Mouse (Mus musculus) common myeloid progenitor, adult 5-6 weeks (primary cell): Measurements from ENCODE around the gene Mrps6. TPM values are rescaled to one million over a fixed set of nuclear protein-coding genes. Genes with fewer than 3 reads are reported as not detected.

Experiments
- ATAC-seq: replicated peaks from 2 replicates; pipeline ENCODE4 v1.8.0; 2016; ENCODE audit warnings: low read depth, mild to moderate bottlenecking, moderate TSS enrichment, inconsistent platforms; ENCODE audit not compliant: poor library complexity, severe bottlenecking
- total RNA-seq: library from RNA; stranded (forward); fragments of 200-1000, 187-1606 nt; gene quantifications from 2 replicates; pipeline ENCODE4 v1.2.3, GENCODE M21; 2017

Gene Mrps6
- total RNA-seq, 1 experiment from 2014 or later = 34.8 TPM

DNA sequence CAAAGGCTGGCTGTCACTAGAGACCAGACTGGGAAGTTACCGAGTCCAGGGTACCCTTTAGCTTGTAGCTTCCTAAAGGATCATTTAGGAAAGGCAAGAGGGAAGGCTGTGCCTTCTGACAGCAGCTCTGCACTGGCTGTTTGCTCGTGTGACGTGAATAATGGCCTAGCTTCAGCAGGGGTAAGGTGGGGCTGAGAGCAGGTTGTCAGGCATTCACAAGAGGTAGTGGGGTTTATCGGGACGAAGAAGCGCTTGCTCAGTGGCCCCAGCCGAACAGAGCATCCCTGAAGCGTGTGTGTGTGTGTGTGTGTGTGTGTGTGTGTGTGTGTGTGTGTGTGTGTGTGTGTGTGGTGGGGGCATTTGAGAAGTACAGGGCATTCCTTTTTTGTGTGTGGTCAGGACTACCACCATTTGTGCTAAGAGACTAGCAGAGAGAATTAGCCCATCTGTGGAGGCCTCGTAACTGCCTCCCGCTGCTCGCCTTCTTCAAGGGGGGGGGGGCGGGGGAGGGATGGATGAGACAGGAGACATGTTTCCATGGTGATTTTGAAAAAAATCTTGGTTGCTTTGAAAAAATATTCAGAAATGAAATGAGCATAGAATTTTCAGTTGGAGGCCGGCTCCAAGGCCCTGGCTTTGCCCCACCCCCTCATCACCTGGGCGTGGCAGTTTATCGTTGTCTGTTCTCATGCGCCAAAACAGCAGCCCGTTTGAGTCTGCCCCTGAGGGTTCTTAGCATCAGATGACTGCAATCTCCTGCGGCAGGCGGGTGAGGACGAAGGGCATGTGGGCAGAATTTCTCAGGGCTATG lies 57.7 kb downstream of the Mrps6 start:
- peak; percentile 56; the same call in 1 of the 2 replicates for ATAC-seq

DNA sequence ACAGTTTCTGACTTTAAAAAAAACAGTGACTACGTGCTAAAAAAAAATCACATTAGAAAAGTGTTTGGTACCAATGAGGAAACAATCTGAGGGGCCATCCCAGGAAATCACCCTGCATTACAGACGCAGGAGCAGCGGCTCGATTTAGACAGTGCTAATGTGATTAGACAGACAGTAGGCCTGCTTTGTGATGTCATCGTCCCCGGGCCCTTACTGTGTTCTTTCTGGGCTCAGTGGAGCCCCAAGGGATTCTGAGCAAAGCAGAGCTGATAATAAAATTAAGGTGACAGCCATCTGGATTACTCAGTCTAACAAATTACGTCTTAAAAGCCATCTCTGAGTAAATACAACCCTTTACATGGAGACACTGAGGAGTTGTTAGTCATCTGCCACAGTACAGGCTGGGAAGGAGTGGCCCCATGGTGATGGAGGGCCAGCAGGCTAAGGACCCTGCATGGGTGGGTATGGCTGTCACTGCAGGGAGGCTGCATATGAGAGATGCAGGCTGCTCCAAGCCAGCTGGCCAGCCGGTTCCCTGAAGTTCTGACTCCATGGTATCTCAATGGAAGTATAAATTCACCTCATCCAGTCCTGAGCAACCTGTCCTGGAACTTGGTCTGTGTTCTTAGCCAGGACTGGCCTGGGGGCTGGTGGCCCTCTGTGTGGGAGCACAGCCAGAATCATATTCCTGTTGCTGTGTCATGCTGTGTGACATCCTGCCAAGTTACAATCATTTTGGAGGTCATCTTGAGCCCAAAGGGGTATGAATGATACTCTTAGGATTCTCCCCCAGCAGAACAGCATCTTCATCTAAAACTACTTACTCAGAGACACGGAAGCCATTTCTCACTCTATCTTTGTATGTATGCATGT lies 59.5 kb downstream of the Mrps6 start:
- no peak for ATAC-seq

DNA sequence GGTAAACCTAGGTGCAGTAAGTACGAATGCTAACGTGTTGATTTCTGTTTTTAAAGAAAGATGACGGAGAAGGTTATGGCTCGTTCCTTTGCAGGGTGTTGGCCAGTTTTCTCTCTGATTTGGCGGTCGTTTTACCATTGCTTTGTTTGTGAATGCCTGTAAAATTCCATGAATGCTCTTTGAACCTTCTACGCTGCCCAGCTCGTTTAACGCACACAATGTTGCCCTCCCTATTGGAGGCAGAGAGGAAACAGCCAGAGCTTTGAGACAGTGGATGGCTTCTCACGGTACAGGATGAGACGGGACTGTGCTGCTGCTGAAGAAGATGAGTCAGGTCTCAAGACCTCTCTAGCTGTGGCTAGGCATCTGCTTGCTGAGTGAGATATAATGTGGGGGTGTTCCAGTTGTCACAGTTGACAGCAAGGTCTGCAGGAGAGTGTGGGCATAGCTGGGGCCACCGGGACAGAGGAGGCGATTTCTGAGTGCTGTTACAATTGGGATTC lies 61.0 kb downstream of the Mrps6 start:
- no peak for ATAC-seq

DNA sequence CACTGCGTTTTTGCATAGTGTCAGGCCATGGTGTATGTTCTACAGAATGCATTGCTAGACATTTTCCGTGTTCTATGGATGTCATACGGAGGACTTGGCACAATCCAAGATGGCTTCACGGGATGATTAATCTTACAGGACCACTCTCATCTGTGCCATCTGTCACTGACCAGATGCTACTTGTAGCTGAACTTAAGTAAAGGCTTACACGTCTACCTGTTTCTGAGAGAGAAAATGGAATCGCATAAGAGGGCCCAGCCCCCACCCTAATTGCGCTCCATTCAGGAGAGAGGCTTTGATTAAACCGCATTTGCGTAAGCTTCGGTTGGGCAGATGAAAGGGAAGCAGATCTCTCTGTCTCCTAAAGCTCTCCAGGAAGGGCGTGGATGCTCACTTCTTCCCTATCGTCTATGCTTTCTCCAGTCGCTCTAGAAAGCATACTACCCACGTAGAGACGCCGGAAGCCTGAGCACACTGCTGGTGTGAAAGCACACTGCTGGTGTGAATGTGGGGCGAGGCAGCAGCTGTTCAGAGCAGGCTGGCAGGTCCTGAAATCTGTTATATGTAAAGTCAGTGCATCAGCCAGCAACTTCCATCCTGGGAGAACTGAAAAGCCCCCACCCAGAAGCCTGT lies 62.9 kb downstream of the Mrps6 start:
- ATAC-seq = no peak

DNA sequence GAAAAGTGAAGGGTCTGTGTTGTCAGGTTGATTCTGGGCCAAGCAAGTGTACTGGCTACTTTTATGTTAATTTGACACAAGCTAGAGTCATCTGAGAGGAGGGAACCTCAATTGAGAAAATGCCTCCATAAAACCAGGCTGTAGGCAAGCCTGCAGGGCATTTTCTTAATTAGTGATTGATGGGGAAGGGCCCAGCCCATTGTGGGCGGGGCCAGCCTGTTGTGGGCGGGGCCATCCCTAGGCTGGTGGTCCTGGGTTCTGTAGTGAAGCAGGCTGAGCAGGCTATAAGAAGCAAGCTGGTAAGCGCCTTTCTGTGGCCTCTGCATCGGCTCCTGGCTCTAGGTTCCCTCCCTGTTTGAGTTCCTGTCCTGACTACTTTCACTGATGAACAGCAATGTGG lies 69.2 kb downstream of the Mrps6 start:
- no peak for ATAC-seq

DNA sequence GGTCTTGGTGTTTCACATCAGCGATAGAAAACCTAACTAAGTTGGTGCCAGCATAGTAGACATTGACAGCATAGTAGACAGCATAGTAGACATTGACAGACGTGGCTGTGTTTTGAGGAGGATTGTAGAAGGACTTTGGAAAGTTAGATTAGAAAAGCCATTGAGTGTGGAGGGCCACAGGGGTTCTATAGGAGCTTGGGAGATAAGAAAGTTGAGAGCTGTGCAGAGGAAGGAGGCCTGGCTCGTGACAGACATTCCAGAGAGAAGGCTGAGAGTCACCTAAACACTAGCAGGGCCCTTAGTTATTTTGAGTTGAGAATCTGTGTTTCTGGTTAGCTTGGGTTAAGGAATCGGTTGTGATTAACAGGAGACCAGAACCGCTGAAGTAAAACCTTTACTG lies 69.6 kb downstream of the Mrps6 start:
- ATAC-seq = no peak

DNA sequence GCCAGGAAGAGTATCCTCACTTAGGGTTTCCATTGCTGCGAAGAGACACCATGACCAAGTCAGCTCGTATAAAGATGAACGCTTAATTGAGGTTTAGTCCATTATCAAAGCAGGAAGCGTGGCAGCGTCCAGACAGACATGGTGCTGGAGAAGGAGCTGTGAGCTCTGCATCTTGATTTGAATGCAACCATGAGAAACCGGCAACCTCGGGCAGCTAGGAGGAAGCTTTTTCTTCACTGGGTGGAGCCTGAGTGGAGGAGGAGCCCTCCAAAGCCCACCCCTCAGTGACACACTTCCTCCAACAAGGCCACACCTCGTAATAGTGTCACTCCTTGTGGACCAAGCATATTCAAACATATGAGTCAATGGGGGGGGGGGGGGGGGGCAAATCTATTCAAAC lies 71.8 kb downstream of the Mrps6 start:
- no peak for ATAC-seq

DNA sequence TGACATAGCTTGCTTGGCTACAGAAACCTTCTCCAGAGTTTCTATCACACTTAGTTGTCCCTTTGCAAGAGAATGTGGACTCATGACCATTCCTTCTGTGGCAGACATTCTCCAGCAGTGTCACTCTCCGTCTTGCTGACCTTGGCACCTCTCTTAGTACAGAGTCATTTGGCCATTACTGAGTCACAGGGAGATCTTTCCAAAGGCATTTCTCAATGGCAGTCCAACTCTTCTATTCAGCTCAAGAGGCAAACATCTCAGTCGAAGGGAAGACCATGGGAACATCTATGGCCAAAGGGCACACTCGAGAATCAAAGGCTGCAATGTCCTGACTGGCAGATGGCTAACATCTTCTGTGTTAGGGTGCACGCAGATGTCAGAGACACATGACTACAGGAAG lies 74.4 kb downstream of the Mrps6 start:
- ATAC-seq = no peak

DNA sequence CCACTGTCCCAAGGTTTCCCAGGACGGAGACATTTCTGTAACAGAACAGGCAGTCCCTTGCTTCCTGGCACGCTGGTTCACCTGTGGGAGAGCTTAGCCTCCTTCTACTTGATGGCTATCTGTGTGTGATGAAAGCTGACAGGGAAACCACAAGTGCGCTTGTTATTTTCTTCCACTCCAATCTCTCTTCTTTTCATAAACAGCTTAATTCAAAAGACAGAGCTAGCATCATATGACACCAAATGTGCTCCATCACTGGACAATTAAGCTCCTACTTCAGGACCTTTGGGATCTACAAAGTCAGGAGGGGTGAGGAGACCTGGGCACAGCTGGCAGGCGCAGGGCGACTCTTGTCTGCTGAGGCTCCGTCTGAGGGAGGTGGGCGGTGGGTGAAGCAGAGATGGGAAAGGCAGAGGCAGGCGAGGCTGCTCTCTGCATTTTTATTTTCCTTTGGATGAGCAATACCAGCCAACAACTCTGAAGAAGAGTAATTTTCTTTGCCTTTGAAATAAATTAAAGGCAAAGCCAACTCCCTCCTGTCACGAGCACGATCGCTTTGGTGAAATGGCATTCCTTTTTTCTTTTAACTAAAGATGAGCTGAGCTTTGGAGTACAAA lies 76.2 kb downstream of the Mrps6 start:
- ATAC-seq = no peak

DNA sequence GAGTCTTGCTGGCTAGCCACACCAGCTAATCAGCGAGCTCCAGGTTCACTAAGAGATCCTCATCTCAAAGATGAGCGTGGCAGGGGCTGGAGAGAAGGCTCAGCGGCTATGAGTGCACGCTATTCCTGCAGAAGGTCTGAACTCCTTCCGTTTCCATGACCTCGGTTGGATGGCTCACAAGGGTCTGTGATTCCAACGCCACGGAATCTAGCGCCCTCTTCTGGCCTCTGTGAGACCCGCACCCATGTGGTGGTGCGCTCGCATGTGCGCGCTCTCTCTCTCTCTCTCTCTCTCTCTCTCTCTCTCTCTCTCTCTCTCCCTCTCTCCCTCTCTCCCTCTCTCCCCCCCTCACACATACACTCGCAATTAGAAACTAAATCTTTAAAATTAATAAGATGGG lies 78.2 kb downstream of the Mrps6 start:
- ATAC-seq = no peak

DNA sequence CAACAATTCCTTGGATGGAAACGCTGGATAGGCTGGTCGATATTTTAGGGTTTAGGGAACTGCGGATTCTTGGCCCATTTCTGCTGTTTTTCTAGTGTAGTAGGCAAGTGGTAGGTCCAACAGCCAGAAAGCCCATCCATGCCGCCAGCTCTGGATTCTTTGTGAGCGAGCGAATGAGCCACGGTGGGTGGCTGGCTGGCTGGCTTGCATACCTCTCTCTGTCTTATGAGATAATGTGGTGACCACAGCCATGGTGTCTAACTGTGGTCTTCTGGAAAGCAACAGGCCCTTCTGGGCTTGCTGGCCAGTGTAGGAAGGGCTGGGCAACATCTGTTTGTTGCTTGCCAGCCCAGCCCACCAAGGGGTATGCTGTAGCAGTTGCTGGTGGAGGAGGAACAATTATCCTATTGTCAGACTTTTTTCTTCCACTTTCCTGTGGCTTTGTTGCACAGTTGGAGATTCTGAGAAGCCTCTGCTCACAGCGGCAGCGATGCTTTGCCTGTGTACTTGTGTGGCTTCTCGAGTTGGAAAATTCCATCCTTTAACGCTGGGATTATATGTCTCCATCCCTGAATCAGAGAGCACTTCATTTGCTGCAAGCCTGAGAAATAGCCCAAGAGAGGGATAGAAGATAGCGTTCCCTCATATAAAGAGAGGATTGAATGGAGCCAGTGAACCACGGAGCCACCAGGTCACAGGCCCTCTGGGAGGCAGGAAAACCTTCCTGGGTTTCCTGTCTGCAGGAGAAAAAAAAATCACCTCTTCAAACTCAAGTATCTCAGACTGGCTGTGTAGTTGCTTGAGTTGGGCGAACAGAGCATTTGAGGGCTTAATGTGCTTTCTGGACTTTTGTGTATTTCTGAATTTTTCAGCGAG lies 81.6 kb downstream of the Mrps6 start:
- no peak for ATAC-seq

DNA sequence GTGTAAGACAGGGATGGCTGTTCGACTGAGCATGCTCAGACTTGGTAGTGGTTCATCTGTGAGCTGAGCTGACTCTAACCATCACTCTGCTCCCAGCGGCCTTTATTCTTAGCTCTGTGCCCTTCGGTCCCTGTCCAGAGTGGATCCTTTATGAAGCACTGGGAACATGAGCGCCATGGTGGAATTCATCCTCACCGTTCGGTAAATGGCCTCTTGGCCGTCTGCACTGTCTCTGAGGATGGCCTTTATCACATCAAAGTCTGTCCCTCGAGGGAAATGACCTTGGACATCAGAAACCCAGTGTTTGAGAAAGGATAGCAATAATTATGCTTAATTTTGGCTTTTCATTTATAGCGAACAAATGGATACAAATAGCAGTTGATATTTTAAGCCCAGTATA lies 82.3 kb downstream of the Mrps6 start:
- no peak for ATAC-seq

DNA sequence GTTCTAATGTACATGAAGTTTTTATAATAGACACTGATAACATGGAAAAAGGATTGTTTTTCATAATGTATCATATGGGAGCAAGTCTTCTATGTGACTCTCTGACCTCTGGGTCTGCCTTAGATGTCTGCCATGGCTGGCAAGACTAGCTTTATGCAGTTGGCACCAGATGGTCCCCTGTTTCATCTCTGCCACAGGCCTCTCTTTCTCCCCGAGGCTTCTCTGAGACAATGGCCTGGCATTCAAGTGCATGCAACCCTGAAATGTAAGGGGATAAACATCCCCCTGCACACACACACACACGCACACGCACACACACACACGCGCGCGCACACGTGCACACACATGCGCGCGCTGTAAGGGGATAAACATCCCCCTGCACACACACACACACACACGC lies 83.0 kb downstream of the Mrps6 start:
- ATAC-seq = no peak

DNA sequence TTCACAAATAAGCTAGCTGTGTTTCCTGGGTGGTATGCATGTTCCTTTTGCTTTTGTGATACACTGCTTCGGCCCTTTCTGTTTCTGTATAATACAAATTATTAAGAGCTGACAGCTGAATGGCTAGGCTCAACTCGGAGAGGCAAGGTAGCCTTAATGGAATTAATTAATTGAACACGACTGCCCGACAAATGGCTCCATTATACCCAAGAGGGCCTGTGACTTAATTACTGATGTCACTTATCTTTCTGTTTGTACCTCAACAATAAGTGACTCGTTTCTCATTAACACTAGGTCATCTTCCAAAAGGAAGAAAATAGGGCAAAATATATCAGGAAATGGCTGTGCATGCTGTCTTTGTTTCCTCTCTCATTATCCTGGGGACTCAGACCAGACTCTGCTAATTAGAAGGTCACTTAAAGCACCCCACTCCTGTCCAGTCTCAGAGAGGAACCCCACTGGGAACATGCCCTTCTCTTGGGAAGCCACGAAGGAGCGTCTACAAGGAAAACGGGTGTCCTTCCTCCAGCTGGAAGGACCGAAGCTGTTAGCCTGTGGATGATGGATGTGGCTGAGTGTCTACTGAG lies 84.4 kb downstream of the Mrps6 start:
- no peak for ATAC-seq

DNA sequence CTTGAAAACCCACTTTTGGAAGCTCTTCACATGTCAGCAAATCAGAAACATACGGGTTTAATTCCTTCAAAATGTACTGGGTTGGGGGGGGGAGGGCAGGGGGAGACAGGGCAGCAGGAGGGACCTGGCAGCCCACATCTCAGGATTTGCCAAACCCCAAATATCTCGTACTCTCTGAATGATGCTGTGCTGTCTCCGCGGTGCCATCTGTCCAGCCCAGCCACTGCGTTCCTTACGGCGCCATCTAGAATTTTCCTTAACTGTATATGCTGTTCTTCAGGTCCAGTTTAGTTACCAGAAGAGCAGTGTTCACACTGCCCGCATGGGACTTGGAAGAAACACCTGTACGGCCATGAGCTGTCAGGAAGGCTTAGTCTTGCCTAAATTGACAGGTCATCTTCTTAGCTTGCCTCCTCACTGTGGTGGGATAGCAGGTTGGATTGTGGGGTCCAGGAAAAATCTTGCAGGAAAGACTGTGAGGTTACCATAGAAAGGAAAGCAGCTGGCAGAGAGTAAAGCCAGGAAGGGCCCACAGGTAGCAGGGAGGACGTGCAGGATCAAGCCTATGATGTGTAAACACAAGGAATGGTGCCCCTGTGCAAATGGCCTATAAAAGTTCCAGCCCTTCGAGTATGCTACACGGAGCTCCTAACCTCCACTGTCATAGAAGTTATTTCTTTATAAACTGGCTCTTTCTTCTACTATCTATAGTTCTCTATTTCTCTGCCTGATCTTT lies 89.7 kb downstream of the Mrps6 start:
- no peak for ATAC-seq

DNA sequence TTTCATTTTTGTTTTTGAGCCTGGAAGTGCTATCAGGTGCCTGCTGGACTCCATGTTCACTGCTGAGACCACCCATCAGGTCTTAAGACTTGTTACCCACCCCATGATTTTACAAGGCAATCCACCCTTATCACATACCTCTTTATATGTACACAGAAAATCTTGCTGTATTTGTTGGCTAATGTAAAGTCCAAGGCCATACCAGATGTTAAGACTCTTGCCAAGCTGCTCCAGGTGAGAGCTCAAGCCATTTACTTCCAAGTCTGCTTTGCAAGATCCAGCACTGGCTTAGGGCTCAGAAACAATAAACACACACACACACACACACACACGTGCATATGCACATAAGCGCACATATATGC lies 90.3 kb downstream of the Mrps6 start:
- no peak for ATAC-seq

DNA sequence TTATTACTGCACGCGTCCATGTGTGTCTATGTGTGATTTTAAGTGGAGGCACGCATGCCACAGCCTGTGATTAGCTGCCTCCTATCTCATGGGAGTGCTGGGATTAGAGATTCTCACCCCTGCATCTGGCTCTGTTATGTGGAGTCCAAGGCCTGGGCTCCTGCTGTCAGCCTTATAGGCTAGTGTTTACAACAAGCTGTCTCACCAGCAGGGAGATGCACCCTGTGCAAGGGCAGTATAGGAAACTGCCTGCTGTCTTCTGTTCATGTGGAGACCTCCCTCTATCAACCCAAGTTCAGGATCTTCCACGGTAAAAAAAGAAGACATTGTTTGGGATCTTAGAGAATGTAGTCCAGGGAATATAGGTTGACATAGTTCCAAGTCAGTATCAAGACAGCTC lies 92.9 kb downstream of the Mrps6 start:
- no peak for ATAC-seq

DNA sequence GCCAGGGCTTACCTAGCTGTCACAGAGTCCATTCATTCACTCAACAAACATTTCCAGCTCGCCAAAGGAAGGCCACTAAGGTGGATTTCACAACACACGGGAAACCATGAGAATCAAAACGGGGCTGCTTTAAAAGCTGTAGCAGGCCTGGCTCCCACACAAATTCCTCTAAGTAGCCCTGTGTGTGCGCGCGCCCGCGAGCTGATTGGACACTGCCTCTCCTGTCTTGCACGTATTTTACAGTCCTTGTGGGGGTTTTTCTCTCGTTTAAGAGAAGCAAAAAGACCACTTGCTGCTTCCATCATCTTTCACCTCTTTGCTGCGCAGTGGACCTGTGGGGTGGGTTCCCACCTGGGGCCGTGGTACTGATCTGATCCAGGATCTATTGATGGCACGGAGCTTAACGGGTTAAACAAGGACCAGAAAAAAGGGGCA lies 100.0 kb downstream of the Mrps6 start:
- ATAC-seq = no peak
